Mouse (Mus musculus): ENCODE data around the gene Tspan11. TPM values are rescaled to one million over a fixed set of nuclear protein-coding genes. Genes with fewer than 3 reads are reported as not detected.
A peak's percentile ranks its signal among the peaks of the same experiment; 100 is the strongest.

Gene Tspan11
- polyA plus RNA-seq, 1 experiment from 2014 or later = 3.6 TPM

- Histone ChIP-seq H3K27ac (0 out of 2 replicates have a peak overlapping the region, but pooled peaks have one; percentile 0), H3K4me3 (no peak overlapping the region), H3K27me3 (ENCODE audit: poor library complexity, severe bottlenecking) (no peaks in the 10 kb centered on the region), H3K9me3 (no peaks in the 10 kb centered on the region), H3K36me3 (replicated peaks) (no peaks in the 10 kb centered on the region), H3K4me1 (peaks cover 32% of the 10 kb centered on the region)
- no peak for DNase-seq (ENCODE audit: extremely low spot score, low spot score)
- 80% methylated on average over 10 of the region's 10 CpGs for WGBS
These were observed 114.7 kb downstream of the Tspan11 start for GRCm38 (mm10) chr6:128002104-128002503.

- no peaks in the 10 kb centered on the region for H3K27me3 ChIP-seq (ENCODE audit: poor library complexity, severe bottlenecking)
- peaks cover 37% of the 10 kb centered on the region for H3K4me1 ChIP-seq
- H3K9me3 ChIP-seq = no peaks in the 10 kb centered on the region
- 91% methylated on average over 4 of the region's 4 CpGs for WGBS
- H3K4me3 ChIP-seq = no peak overlapping the region
- H3K36me3 ChIP-seq (replicated peaks) = no peaks in the 10 kb centered on the region
- no peak for DNase-seq (ENCODE audit: extremely low spot score, low spot score)
- H3K27ac ChIP-seq = no peak overlapping the region
These were observed 115.3 kb downstream of the Tspan11 start for GRCm38 (mm10) chr6:128002667-128003066.

GRCm38 (mm10) chr6:128003542-128003941 lies 116.2 kb downstream of the Tspan11 start:
- Histone ChIP-seq H3K27me3 (ENCODE audit: poor library complexity, severe bottlenecking) (no peaks in the 10 kb centered on the region), H3K4me1 (peaks cover 45% of the 10 kb centered on the region), H3K9me3 (no peaks in the 10 kb centered on the region), H3K36me3 (replicated peaks) (no peaks in the 10 kb centered on the region), H3K27ac (0 out of 2 replicates have a peak overlapping the region, but pooled peaks have one; percentile 17), H3K4me3 (no peak overlapping the region)
- 77% methylated on average over 5 of the region's 5 CpGs for WGBS
- no peak for DNase-seq (ENCODE audit: extremely low spot score, low spot score)

Other genes starting within 250 kb of the Tspan11 start
- 5.0 and 5.2 TPM in 2 replicates for gene Prmt8, start 118.1 kb upstream of the Tspan11 start, polyA plus RNA-seq (2016; fragmentation: Nextera tagmentation; extraction: Ambion mirVana)